Mouse (Mus musculus) cortical plate, adult 2 months (tissue): Measurements from ENCODE around the gene Lman2. TPM values are rescaled to one million over a fixed set of nuclear protein-coding genes. Genes with fewer than 3 reads are reported as not detected.

Source experiments
- H3K27ac ChIP-seq: fragments of 200-500 bp; 2 replicates; pipeline ENCODE4 v1.5.1; 2012; ENCODE audit warnings: low read length, control low read depth, inconsistent platforms; ENCODE audit not compliant: insufficient read depth
- H3K4me1 ChIP-seq: fragments of 200-500 bp; 2 replicates; pipeline ENCODE4 v1.6.1; 2011; ENCODE audit warnings: low read length; ENCODE audit not compliant: control insufficient read depth, insufficient read depth
- H3K4me3 ChIP-seq: fragments of 200-500 bp; 2 replicates; pipeline ENCODE4 v1.5.1; 2011; ENCODE audit warnings: mild to moderate bottlenecking, low read length, control low read depth; ENCODE audit not compliant: insufficient read depth
- CTCF ChIP-seq: fragments of 200-500 bp; IDR thresholded peaks from 2 replicates; pipeline ENCODE4 v1.5.1; 2011; ENCODE audit warnings: mild to moderate bottlenecking, control low read depth, low read length; ENCODE audit not compliant: insufficient read depth; ENCODE audit errors: extremely low read depth
- POLR2A ChIP-seq: fragments of 200-500 bp; IDR thresholded peaks from 2 replicates; pipeline ENCODE4 v1.6.1; 2011; ENCODE audit warnings: mild to moderate bottlenecking, low read length, control low read depth; ENCODE audit not compliant: insufficient read depth; ENCODE audit errors: extremely low read depth
- polyA plus RNA-seq: library from polyadenylated mRNA; depleted of rRNA; stranded (reverse); fragments of >200 nt; gene quantifications from 2 replicates; pipeline ENCODE4 v1.2.3, GENCODE M21; 2012

Lman2 gene
- polyA plus RNA-seq, 1 experiment = 57.0 TPM

GRCm38 (mm10) chr13:55344286-55344685 is 18.3 kb downstream of the Lman2 start:
- TF ChIP-seq CTCF (no peak), POLR2A (no peak)
- H3K27ac ChIP-seq = no peak overlapping the region
- H3K4me1 ChIP-seq = peaks cover 2% of the 10 kb centered on the region
- H3K4me3 ChIP-seq = no peak overlapping the region

- Histone ChIP-seq H3K4me3 (no peak overlapping the region), H3K27ac (no peak overlapping the region), H3K4me1 (peaks cover 2% of the 10 kb centered on the region)
- TF ChIP-seq POLR2A (no peak), CTCF (no peak)
These were observed 20.1 kb downstream of the Lman2 start for GRCm38 (mm10) chr13:55342469-55342868.

- TF ChIP-seq CTCF (no peak), POLR2A (no peak)
These were observed 23.3 kb downstream of the Lman2 start for GRCm38 (mm10) chr13:55339259-55339658.

GRCm38 (mm10) chr13:55338131-55339054 is 24.2 kb downstream of the Lman2 start:
- H3K4me1 ChIP-seq = no peaks in the 10 kb centered on the region
- no peak overlapping the region for H3K4me3 ChIP-seq
- H3K27ac ChIP-seq = no peak overlapping the region
- TF ChIP-seq CTCF = no peak
- no peak for TF ChIP-seq POLR2A

More at GRCm38 (mm10) chr13:55339259-55339658, 23.3 kb downstream of the Lman2 start:
- Histone ChIP-seq H3K4me3 (no peak overlapping the region), H3K27ac (no peak overlapping the region), H3K4me1 (peaks cover 2% of the 10 kb centered on the region)

GRCm38 (mm10) chr13:55337341-55337975 is 25.1 kb downstream of the Lman2 start:
- Histone ChIP-seq H3K4me3 (no peak overlapping the region), H3K4me1 (no peaks in the 10 kb centered on the region), H3K27ac (no peak overlapping the region)
- no peak for TF ChIP-seq CTCF
- TF ChIP-seq POLR2A = no peak

- H3K27ac ChIP-seq = no peak overlapping the region
- H3K4me3 ChIP-seq = no peak overlapping the region
- TF ChIP-seq CTCF (no peak), POLR2A (no peak)
- H3K4me1 ChIP-seq = no peaks in the 10 kb centered on the region
These were observed 26.9 kb downstream of the Lman2 start for GRCm38 (mm10) chr13:55335701-55336100.

- H3K27ac ChIP-seq = no peak overlapping the region
- H3K4me3 ChIP-seq = no peak overlapping the region
- TF ChIP-seq POLR2A = no peak
- TF ChIP-seq CTCF = no peak
- H3K4me1 ChIP-seq = peaks cover under 1% of the 10 kb centered on the region
These were observed 30.3 kb downstream of the Lman2 start for GRCm38 (mm10) chr13:55332331-55332730.

GRCm38 (mm10) chr13:55330567-55331400 is 31.8 kb downstream of the Lman2 start:
- peak overlapping the region; percentile 34; the same call in 1 of the 2 replicates for H3K4me3 ChIP-seq
- TF ChIP-seq CTCF (no peak), POLR2A (no peak)
- H3K4me1 ChIP-seq = peaks cover 2% of the 10 kb centered on the region
- H3K27ac ChIP-seq = no peak overlapping the region

- Histone ChIP-seq H3K4me3 (peak within 1 kb of the TSS; percentile 34), H3K27ac (no peak within 1 kb of the TSS), H3K4me1 (peaks cover 2% of the 10 kb centered on the region)
- no peak for TF ChIP-seq CTCF
- TF ChIP-seq POLR2A = no peak
These were observed 32.7 kb downstream of the Lman2 start, which contains the start of gene Mxd3 for GRCm38 (mm10) chr13:55329683-55330566. TSS of gene Mxd3 (minus strand) at chr13:55329823.
